In the genomic region with DNA sequence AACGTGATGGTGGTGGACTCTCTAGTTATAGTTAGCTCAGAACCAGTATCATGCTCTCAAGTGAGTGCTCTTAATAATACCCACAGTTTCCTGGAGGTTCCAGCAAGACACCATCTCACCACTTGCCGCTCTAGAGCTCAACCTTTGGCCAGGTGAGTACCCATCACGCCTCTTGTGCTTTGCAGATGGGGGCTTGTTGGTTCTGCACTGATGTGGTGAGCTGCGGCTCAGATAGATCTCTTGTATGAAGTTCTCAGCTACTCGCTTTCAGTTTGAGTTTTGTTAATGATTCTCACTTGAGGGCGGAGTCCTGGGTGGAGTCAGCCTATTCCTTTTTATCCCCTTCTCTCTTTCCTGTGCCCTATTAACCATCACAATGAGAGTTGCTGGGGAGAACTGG, we compare ENCODE assay signal across 29 mouse cellular contexts. TPM values are rescaled to one million over a fixed set of nuclear protein-coding genes. Genes with fewer than 3 reads are reported as not detected.
DNase-seq lines count a peak whose midpoint lies in the region; ATAC-seq and TF ChIP-seq lines count a peak whose summit lies in the region.
"Had no signal": no experiment of that assay in that cellular context is flagged by ENCODE, and none has a peak within 500 bp of the region (broad histone marks: within the 10 kb centered on the region; RNA-seq: fewer than 3 reads in every experiment).

No protein-coding gene starts in this region.

- H3K27ac ChIP-seq in heart, adult 2 months: peak overlapping the region; percentile 69
- H3K27ac ChIP-seq in lung, postnatal 0 days (ENCODE audit: low read length): no peak overlapping the region
- H3K27ac ChIP-seq: embryonic facial prominence, embryonic 13.5 days; hindbrain, embryonic 14.5 days; kidney, postnatal 0 days; liver, embryonic 15.5 days; midbrain, embryonic 15.5 days had no signal

- no peak for TF ChIP-seq POLR2A in heart, adult 2 months (IDR thresholded peaks at IDR 0.05; ENCODE audit: insufficient read depth, low read depth, low read length)

- no peaks in the 10 kb centered on the region for H3K9me3 ChIP-seq in lung, postnatal 0 days (ENCODE audit: low read length)
- H3K9me3 ChIP-seq: embryonic facial prominence, embryonic 13.5 days; liver, embryonic 15.5 days; midbrain, embryonic 15.5 days had no signal

- no peak for TF ChIP-seq EP300 in heart, adult 2 months (IDR thresholded peaks at IDR 0.05; ENCODE audit: insufficient read depth, low read depth, low read length)
- TF ChIP-seq EP300 in lung, postnatal 0 days (IDR thresholded peaks at IDR 0.05): no peak

- DNase-seq in heart, adult 2 months: no peak
- no peak for DNase-seq in heart, postnatal 14 days
- DNase-seq in lung, postnatal 0 days (ENCODE audit: low spot score): no peak
- no peak for DNase-seq in lung, postnatal 36 days
- DNase-seq in urinary bladder, postnatal 36 days (ENCODE audit: low spot score in 2 of 2): no peak
- no peak for DNase-seq in frontal cortex, postnatal 14 days (ENCODE audit: low spot score in 2 of 2)
- DNase-seq: adrenal gland, postnatal 10 days; cerebellum, adult 11-12 months; cerebellum, postnatal 10 days; gastrocnemius, postnatal 14 days; kidney, adult 8-10 months; layer of hippocampus, adult 9-11 months; liver; lung, postnatal 10 days; right cerebral cortex, postnatal 25 days; spleen, adult 18-20 months; thymus, postnatal 36 days had no signal

- H3K4me3 ChIP-seq in heart, adult 2 months: peak overlapping the region; percentile 51
- H3K4me3 ChIP-seq in lung, postnatal 0 days (ENCODE audit: low read depth, low read length): no peak overlapping the region
- H3K4me3 ChIP-seq: embryonic facial prominence, embryonic 13.5 days; liver, embryonic 15.5 days; midbrain, embryonic 15.5 days had no signal

- peaks cover 45% of the 10 kb centered on the region for H3K36me3 ChIP-seq in heart, adult 2 months (ENCODE audit: control insufficient read depth, insufficient read depth, low read length)
- H3K36me3 ChIP-seq in lung, postnatal 0 days (ENCODE audit: insufficient read depth, low read length): no peaks in the 10 kb centered on the region
- H3K36me3 ChIP-seq: embryonic facial prominence, embryonic 13.5 days; liver, embryonic 15.5 days; midbrain, embryonic 15.5 days had no signal

- TF ChIP-seq CTCF in heart, adult 2 months (IDR thresholded peaks at IDR 0.05): no peak
- TF ChIP-seq CTCF in lung, postnatal 0 days (IDR thresholded peaks at IDR 0.05): no peak

- H3K9ac ChIP-seq in heart, adult 2 months (ENCODE audit: low read depth, low read length): peak overlapping the region; percentile 33; the same call in 1 of the 2 replicates
- no peak overlapping the region for H3K9ac ChIP-seq in lung, postnatal 0 days (replicated peaks; ENCODE audit: low read depth)
- H3K9ac ChIP-seq: embryonic facial prominence, embryonic 13.5 days; hindbrain, embryonic 14.5 days; liver, embryonic 15.5 days; midbrain, embryonic 15.5 days had no signal

- peak overlapping the region; percentile 11; the same call in 1 of the 2 replicates for H3K4me2 ChIP-seq in lung, postnatal 0 days (replicated peaks; ENCODE audit: low read depth, low read length)
- H3K4me2 ChIP-seq: embryonic facial prominence, embryonic 13.5 days; heart, embryonic 11.5 days; hindbrain, embryonic 14.5 days; liver, embryonic 15.5 days; midbrain, embryonic 15.5 days had no signal

- intact Hi-C loops in heart, adult 2 months (cut with DNase I): loop anchor here (5.0 kb wide), 1 partner anchor 513 kb away; no protein-coding TSS in a partner anchor
- intact Hi-C loops in heart, postnatal 14 days (cut with DNase I): no loop called here

- peaks cover 10% of the 10 kb centered on the region for H3K4me1 ChIP-seq in heart, adult 2 months (ENCODE audit: control insufficient read depth, insufficient read depth, low read length)
- H3K4me1 ChIP-seq in lung, postnatal 0 days (ENCODE audit: insufficient read depth, low read depth, low read length): no peaks in the 10 kb centered on the region

- peaks cover 1% of the 10 kb centered on the region; the same call in 1 of the 2 replicates for H3K79me2 ChIP-seq in heart, adult 2 months (replicated peaks; ENCODE audit: control insufficient read depth, insufficient read depth, low read length)

- WGBS in heart, adult 2 months: 62% methylated on average over 6 of the region's 6 CpGs
- WGBS in lung, postnatal 0 days: 74% methylated on average over 6 of the region's 6 CpGs

- no peak for ATAC-seq in lung, postnatal 0 days
- peak; percentile 50 for ATAC-seq in activated CD4-positive, CD25-positive, alpha-beta regulatory T cell, adult 4 months
- ATAC-seq: forebrain, embryonic 16.5 days; midbrain, embryonic 15.5 days had no signal

- no peaks in the 10 kb centered on the region for H3K27me3 ChIP-seq in heart, adult 2 months (ENCODE audit: control insufficient read depth, insufficient read depth, low read length)
- H3K27me3 ChIP-seq in lung, postnatal 0 days (replicated peaks; ENCODE audit: insufficient read depth, low read length): no peaks in the 10 kb centered on the region; the same call in 1 of the 2 replicates
- H3K27me3 ChIP-seq: CH12.LX had no signal

RNA-seq across cellular contexts. Expression of a gene that starts 3.5 kb away (rescaled TPM):
- 10 to 100 TPM; 54.1 to 59.2 TPM for total RNA-seq in heart, adult 2 months (2021)
- polyA plus RNA-seq in heart, adult 2 months (2012; rRNA removed): 17.9 and 41.8 TPM in 2 replicates
- total RNA-seq in heart, postnatal 14 days (2021): 10 to 100 TPM; 78.3 to 87.2 TPM
- polyA plus RNA-seq in lung, postnatal 0 days (2015; fragmentation: Nextera tagmentation; extraction: Ambion mirVana): 25.8 and 29.9 TPM in 2 replicates
- polyA plus RNA-seq in activated CD4-positive, CD25-positive, alpha-beta regulatory T cell, adult 4 months (2017; shearing (Covaris generic)): 10 to 100 TPM; 28.0 to 37.3 TPM

RNA-seq across cellular contexts. Expression of a gene that starts 37.0 kb away (rescaled TPM):
- under 1 TPM; 0.82 to 0.99 TPM for total RNA-seq in heart, adult 2 months (2021)
- polyA plus RNA-seq in heart, adult 2 months (2012; rRNA removed): 0.20 and 0.53 TPM in 2 replicates
- 1 to 10 TPM; 1.2 to 2.3 TPM for total RNA-seq in heart, postnatal 14 days (2021)
- 2.2 and 3.1 TPM in 2 replicates for polyA plus RNA-seq in lung, postnatal 0 days (2015; fragmentation: Nextera tagmentation; extraction: Ambion mirVana)
- 10 to 100 TPM; 16.2 to 24.2 TPM for polyA plus RNA-seq in activated CD4-positive, CD25-positive, alpha-beta regulatory T cell, adult 4 months (2017; shearing (Covaris generic))

RNA-seq across cellular contexts. Expression of a gene that starts 44.3 kb away (rescaled TPM):
- 100 to 1,000 TPM; 167 to 190 TPM for total RNA-seq in heart, adult 2 months (2021)
- polyA plus RNA-seq in heart, adult 2 months (2012; rRNA removed): 107 and 159 TPM in 2 replicates
- 100 to 1,000 TPM; 162 to 164 TPM for total RNA-seq in heart, postnatal 14 days (2021)
- polyA plus RNA-seq in lung, postnatal 0 days (2015; fragmentation: Nextera tagmentation; extraction: Ambion mirVana): 20.6 and 22.0 TPM in 2 replicates
- polyA plus RNA-seq in activated CD4-positive, CD25-positive, alpha-beta regulatory T cell, adult 4 months (2017; shearing (Covaris generic)): not detected
- total RNA-seq: common myeloid progenitor, adult 5-6 weeks; granulocyte monocyte progenitor cell, adult 5-6 weeks; neutrophil, adult 5-6 weeks had no signal

RNA-seq across cellular contexts. Expression of a gene that starts 46.4 kb away (rescaled TPM):
- total RNA-seq in heart, adult 2 months (2021): 10 to 100 TPM in 1 of 2 experiments, 1 to 10 TPM in 1; 8.4 to 11.4 TPM
- polyA plus RNA-seq in heart, adult 2 months (2012; rRNA removed): 17.7 and 24.0 TPM in 2 replicates
- total RNA-seq in heart, postnatal 14 days (2021): 10 to 100 TPM; 12.6 to 12.7 TPM
- polyA plus RNA-seq in lung, postnatal 0 days (2015; fragmentation: Nextera tagmentation; extraction: Ambion mirVana): 9.5 and 10.8 TPM in 2 replicates
- polyA plus RNA-seq in activated CD4-positive, CD25-positive, alpha-beta regulatory T cell, adult 4 months (2017; shearing (Covaris generic)): 10 to 100 TPM; 34.6 to 37.7 TPM

Comparison
In these comparisons a context has a peak if more than half of its experiments do, and no peak if none do; other contexts are left out.
1. RNA of a gene that starts 44.3 kb away (polyA plus RNA-seq): 107 to 159 TPM in heart, adult 2 months and 20.6 to 22.0 TPM in lung, postnatal 0 days; not detected in activated CD4-positive, CD25-positive, alpha-beta regulatory T cell, adult 4 months; every median in the first group is over 10 times any median in the second.